Mouse (Mus musculus) megakaryocyte-erythroid progenitor cell, adult 5 weeks (primary cell): ENCODE measurements around the gene Pyy. TPM values are rescaled to one million over a fixed set of nuclear protein-coding genes. Genes with fewer than 3 reads are reported as not detected.

Experiments
- polyA plus RNA-seq: library from polyadenylated mRNA; stranded (reverse); fragments of >175 nt; gene quantifications from 2 replicates; pipeline ENCODE4 v1.2.3, GENCODE M21; 2012

Gene Pyy
- polyA plus RNA-seq: not detected in 2 replicates

GRCm38 (mm10) chr11:102107732-102108131 is at the start of gene Pyy:
TSS of gene Pyy (minus strand) at chr11:102107832.

GRCm38 (mm10) chr11:102156039-102156785 is 48.6 kb upstream of the Pyy start, which contains the start of gene Tmem101:
TSS of gene Tmem101 (minus strand) at chr11:102156404.

GRCm38 (mm10) chr11:102145471-102146001 is 37.9 kb upstream of the Pyy start, which contains the start of gene Nags:
TSS of gene Nags (plus strand) at chr11:102145513.

GRCm38 (mm10) chr11:102101219-102101618 is 6.4 kb downstream of the Pyy start, which contains the start of gene Ppy:
TSS of gene Ppy (minus strand) at chr11:102101319.

GRCm38 (mm10) chr11:102087931-102088898 is 19.4 kb downstream of the Pyy start, which contains the start of gene Mpp2:
TSS of gene Mpp2 (minus strand) at chr11:102088515.

Other genes with a start within 250 kb of the Pyy start
- gene Meox1, start 213.5 kb downstream of the Pyy start, polyA plus RNA-seq: not detected in 2 replicates
- 0.04 and 0.06 TPM in 2 replicates for gene Sost, start 140.8 kb downstream of the Pyy start, polyA plus RNA-seq
- gene Cfap97d1, start 123.6 kb downstream of the Pyy start, polyA plus RNA-seq: not detected in 2 replicates
- 9.9 and 11.0 TPM in 2 replicates for gene Dusp3, start 120.8 kb downstream of the Pyy start, polyA plus RNA-seq
- gene Mpp3, start 79.4 kb downstream of the Pyy start, polyA plus RNA-seq: 0.08 TPM in 1 of 2 replicates, not detected in the other
- gene Cd300lg, start 66.3 kb downstream of the Pyy start, polyA plus RNA-seq: 1.2 and 1.8 TPM in 2 replicates
- gene Mpp2, start 19.3 kb downstream of the Pyy start, polyA plus RNA-seq: 2.4 TPM in 2 replicates
- gene Ppy, start 6.5 kb downstream of the Pyy start, polyA plus RNA-seq: not detected in 2 replicates
- gene Nags, start 37.7 kb upstream of the Pyy start, polyA plus RNA-seq: 1.1 and 1.3 TPM in 2 replicates
- gene Tmem101, start 48.6 kb upstream of the Pyy start, polyA plus RNA-seq: 7.9 and 11.8 TPM in 2 replicates
- 97.8 and 116 TPM in 2 replicates for gene Lsm12, start 77.5 kb upstream of the Pyy start, polyA plus RNA-seq
- gene G6pc3, start 81.8 kb upstream of the Pyy start, polyA plus RNA-seq: 57.4 and 70.2 TPM in 2 replicates
- gene Hdac5, start 122.3 kb upstream of the Pyy start, polyA plus RNA-seq: 158 and 159 TPM in 2 replicates
- 8.4 and 10.1 TPM in 2 replicates for gene BC030867, start 141.1 kb upstream of the Pyy start, polyA plus RNA-seq
- gene Asb16, start 160.9 kb upstream of the Pyy start, polyA plus RNA-seq: 0.81 and 1.0 TPM in 2 replicates
- gene Tmub2, start 177.1 kb upstream of the Pyy start, polyA plus RNA-seq: 36.1 and 37.7 TPM in 2 replicates
- gene Atxn7l3, start 188.8 kb upstream of the Pyy start, polyA plus RNA-seq: 94.8 and 103 TPM in 2 replicates
- 161 and 212 TPM in 2 replicates for gene Ubtf, start 211.9 kb upstream of the Pyy start, polyA plus RNA-seq